In genomic region chr9:95472926-95473325, GRCm38 (mm10) we compare ENCODE assay signal across 10 mouse cellular contexts. TPM values are rescaled to one million over a fixed set of nuclear protein-coding genes. Genes with fewer than 3 reads are reported as not detected.
A peak's percentile ranks its signal among the peaks of the same experiment; 100 is the strongest.
DNase-seq lines count a peak whose midpoint lies in the region; ATAC-seq and TF ChIP-seq lines count a peak whose summit lies in the region.
"Had no signal": no experiment of that assay in that cellular context is flagged by ENCODE, and none has a peak within 500 bp of the region (broad histone marks: within the 10 kb centered on the region; RNA-seq: fewer than 3 reads in every experiment).

No protein-coding gene starts in this region.

- H3K4me3 ChIP-seq in left cerebral cortex, adult 2 months: no peak overlapping the region
- H3K4me3 ChIP-seq: midbrain, embryonic 12.5 days had no signal

- intact Hi-C loops in left cerebral cortex, adult 2 months (cut with DNase I): loop anchor here (1.0 kb wide), 1 partner anchor 735 kb away; no protein-coding TSS in a partner anchor
- intact Hi-C loops in left cerebral cortex, postnatal 4 days (cut with DNase I): loop anchor here (2.0 to 5.0 kb wide), 2 partner anchors 66 to 736 kb away; partner anchors contain the start of gene Chst2

- no peak for ATAC-seq in monocyte, adult 5-6 weeks (replicated peaks; ENCODE audit: insufficient number of reproducible peaks, low FRiP score, low TSS enrichment, poor library complexity, severe bottlenecking)

- DNase-seq in left cerebral cortex, adult 2 months (ENCODE audit: extremely low spot score in 1 of 2, low spot score in 2 of 2): no peak
- DNase-seq in left cerebral cortex, postnatal 4 days: no peak
- DNase-seq in ES-CJ7 (ENCODE audit: low read depth, low spot score): peak; percentile 43
- peak; percentile 64 for DNase-seq in adipocyte (ENCODE audit: low spot score)
- DNase-seq in lung, postnatal 10 days: peak; percentile 18
- no peak for DNase-seq in right cerebral cortex, adult 18-20 months
- DNase-seq: cerebellum, adult 11 months; layer of hippocampus, postnatal 36 days had no signal

- peak; percentile 81 for TF ChIP-seq CTCF in left cerebral cortex, adult 2 months (IDR thresholded peaks at IDR 0.05)

- H3K27ac ChIP-seq in left cerebral cortex, adult 2 months: no peak overlapping the region
- H3K27ac ChIP-seq: midbrain, embryonic 12.5 days had no signal

RNA-seq across cellular contexts. Expression of gene U2surp, which starts 38.9 kb away (rescaled TPM):
- 10 to 100 TPM; 67.6 to 69.0 TPM for total RNA-seq in left cerebral cortex, adult 2 months (2021)
- total RNA-seq in left cerebral cortex, postnatal 4 days (2021): 10 to 100 TPM; 80.4 to 87.4 TPM
- 105 to 140 TPM (median 116 TPM) in 3 replicates for total RNA-seq in monocyte, adult 5-6 weeks (2017)

Comparison
In these comparisons a context has a peak if more than half of its experiments do, and no peak if none do; other contexts are left out.
1. DNase-seq: peak in ES-CJ7 (single experiment), adipocyte (single experiment) and lung, postnatal 10 days (single experiment); none in left cerebral cortex, adult 2 months (0 of 2), left cerebral cortex, postnatal 4 days (single experiment) and right cerebral cortex, adult 18-20 months (single experiment).